Mouse (Mus musculus): ENCODE measurements around the gene Pla2g15. TPM values are rescaled to one million over a fixed set of nuclear protein-coding genes. Genes with fewer than 3 reads are reported as not detected.

The Pla2g15 gene
- polyA plus RNA-seq (2014; fragmentation: Illumina TruSeq; extraction: RNeasy Lipid Tissue Mini Kit (QIAGEN cat#74804); ENCODE audit: low replicate concordance), result 0.82 TPM

DNA sequence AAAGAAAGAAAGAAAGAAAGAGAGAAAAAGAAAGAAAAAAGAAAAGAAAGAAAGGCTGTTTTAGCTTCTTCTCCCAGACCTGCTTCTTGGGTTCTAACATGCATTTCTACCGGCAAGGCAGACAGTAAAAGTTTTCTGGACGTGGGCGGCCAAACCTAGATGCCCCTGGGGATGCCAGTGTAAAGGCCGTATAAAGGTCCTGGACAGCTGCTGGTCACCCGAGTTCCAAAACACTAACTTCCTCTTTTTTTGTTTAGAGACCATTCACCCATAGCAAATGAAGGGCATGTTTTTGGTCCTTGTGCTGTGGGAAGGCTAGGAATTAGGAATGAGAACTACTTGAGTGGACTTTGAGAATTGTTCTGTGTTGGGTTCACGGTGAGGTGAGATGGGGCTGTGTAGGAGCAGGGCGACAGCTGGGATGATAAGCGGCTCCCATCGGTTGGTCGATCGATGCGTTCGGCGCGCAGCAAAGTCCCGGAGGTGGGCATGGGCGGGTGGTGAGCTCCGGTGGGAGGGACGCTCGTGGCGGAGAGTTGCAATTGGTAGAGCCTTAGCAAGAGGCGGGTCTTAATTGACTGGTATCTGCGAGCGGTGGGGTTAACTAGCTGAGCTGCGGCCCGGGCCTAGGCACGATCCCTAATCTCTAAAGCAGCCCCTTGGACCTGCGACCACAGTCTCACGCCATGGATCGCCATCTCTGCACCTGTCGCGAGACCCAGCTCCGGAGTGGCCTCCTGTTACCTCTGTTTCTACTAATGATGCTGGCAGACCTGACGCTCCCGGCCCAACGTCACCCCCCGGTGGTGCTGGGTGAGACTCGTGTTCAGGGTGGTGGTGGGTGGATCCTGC, at the start of gene Pla2g15:
Pla2g15 (plus strand) TSS at position 599 of the 852 bp plus-strand sequence.

GRCm38 (mm10) chr8:106136156-106137130, 13.8 kb upstream of the Pla2g15 start, which contains the start of gene Esrp2:
Gene Esrp2 (minus strand): TSS chr8:106136974.

DNA sequence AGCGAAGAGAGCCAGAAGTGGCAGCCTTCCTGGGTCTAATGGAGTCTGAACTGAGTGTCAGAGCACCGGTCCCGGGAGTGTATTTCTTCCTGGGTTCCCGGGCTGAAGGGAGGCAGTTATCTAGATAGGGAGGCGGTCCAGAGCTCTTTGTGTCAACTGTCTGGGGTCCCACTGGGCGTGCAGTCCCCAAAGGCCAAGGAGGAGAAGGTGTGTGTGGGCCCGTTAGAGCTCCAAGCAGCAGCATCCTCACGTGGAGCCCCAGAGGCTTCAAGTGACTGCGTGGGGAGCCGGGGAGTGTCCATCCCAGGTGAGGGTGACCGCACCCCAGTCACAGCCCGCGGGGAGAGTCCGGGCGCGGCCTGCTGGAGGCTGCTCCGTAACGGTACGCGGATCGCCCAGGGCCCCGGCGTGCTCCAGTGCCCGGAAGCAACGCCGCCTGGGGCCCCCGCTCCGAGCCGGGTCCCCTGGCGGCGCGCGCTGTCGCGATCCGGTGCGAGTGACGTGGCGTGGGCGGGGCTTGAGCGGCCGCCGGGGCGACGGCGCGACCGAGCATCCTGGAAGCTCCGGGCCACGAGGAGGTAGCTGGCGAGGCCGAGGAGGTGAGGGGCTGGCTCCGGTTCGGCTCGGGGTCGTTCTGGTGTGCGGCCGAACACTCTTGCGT, 18.3 kb downstream of the Pla2g15 start, which contains the start of gene Slc7a6:
Slc7a6 (plus strand) TSS at position 502 of the 661 bp plus-strand sequence.

DNA sequence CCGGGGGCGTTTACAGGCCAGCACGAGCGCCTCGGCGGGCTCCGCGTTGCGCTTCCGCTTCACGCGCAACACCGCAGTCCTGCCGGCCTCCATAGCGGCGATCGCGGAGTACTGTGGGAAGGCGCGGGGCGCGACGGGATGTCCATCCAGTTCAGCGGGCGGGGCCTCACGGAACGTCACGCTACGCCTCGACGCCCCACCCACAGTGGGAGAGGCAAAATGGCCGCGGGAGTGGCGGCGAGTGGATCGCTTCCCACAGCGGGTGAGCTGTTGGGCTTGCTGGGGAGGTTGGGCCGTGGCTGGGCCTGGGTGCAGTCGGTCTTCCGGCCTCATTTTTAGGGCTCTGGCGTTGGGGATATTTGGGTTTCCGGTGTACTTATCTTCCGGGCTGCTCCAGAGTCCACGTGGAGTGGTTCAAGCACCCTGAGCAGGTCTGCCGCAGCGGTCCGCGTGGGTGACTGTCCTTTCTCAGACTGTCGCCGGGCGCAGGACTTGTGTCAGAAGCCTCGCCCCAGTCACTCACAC, 60.7 kb downstream of the Pla2g15 start, which contains the start of the genes Slc7a6os and Prmt7:
Slc7a6os (minus strand) TSS at position 115 of the 525 bp plus-strand sequence.
Prmt7 (plus strand) TSS at position 116 of the 525 bp plus-strand sequence.

Other genes with a start within 250 kb of the Pla2g15 start
- gene Pskh1, start 250.0 kb upstream of the Pla2g15 start, polyA plus RNA-seq (2014; fragmentation: Illumina TruSeq; extraction: RNeasy Lipid Tissue Mini Kit (QIAGEN cat#74804); ENCODE audit: low replicate concordance), result 0.52 TPM
- 24.9 TPM for gene Ctrl, start 216.5 kb upstream of the Pla2g15 start, polyA plus RNA-seq (2014; fragmentation: Illumina TruSeq; extraction: RNeasy Lipid Tissue Mini Kit (QIAGEN cat#74804); ENCODE audit: low replicate concordance)
- gene Psmb10, start 212.0 kb upstream of the Pla2g15 start, polyA plus RNA-seq (2014; fragmentation: Illumina TruSeq; extraction: RNeasy Lipid Tissue Mini Kit (QIAGEN cat#74804); ENCODE audit: low replicate concordance), result 1.7 TPM
- gene Lcat, start 207.0 kb upstream of the Pla2g15 start, polyA plus RNA-seq (2014; fragmentation: Illumina TruSeq; extraction: RNeasy Lipid Tissue Mini Kit (QIAGEN cat#74804); ENCODE audit: low replicate concordance), result not detected
- gene Slc12a4, start 184.3 kb upstream of the Pla2g15 start, polyA plus RNA-seq (2014; fragmentation: Illumina TruSeq; extraction: RNeasy Lipid Tissue Mini Kit (QIAGEN cat#74804); ENCODE audit: low replicate concordance), result 0.26 TPM
- gene Dpep3, start 171.0 kb upstream of the Pla2g15 start, polyA plus RNA-seq (2014; fragmentation: Illumina TruSeq; extraction: RNeasy Lipid Tissue Mini Kit (QIAGEN cat#74804); ENCODE audit: low replicate concordance), result not detected
- 1.3 TPM for gene Dus2, start 159.1 kb upstream of the Pla2g15 start, polyA plus RNA-seq (2014; fragmentation: Illumina TruSeq; extraction: RNeasy Lipid Tissue Mini Kit (QIAGEN cat#74804); ENCODE audit: low replicate concordance)
- not detected for gene Dpep2nb, start 144.4 kb upstream of the Pla2g15 start, polyA plus RNA-seq (2014; fragmentation: Illumina TruSeq; extraction: RNeasy Lipid Tissue Mini Kit (QIAGEN cat#74804); ENCODE audit: low replicate concordance)
- gene Ddx28, start 138.5 kb upstream of the Pla2g15 start, polyA plus RNA-seq (2014; fragmentation: Illumina TruSeq; extraction: RNeasy Lipid Tissue Mini Kit (QIAGEN cat#74804); ENCODE audit: low replicate concordance), result 1.4 TPM
- 75.6 TPM for gene Nfatc3, start 91.6 kb upstream of the Pla2g15 start, polyA plus RNA-seq (2014; fragmentation: Illumina TruSeq; extraction: RNeasy Lipid Tissue Mini Kit (QIAGEN cat#74804); ENCODE audit: low replicate concordance)
- gene Esrp2, start 13.4 kb upstream of the Pla2g15 start, polyA plus RNA-seq (2014; fragmentation: Illumina TruSeq; extraction: RNeasy Lipid Tissue Mini Kit (QIAGEN cat#74804); ENCODE audit: low replicate concordance), result 5.4 TPM
- gene Slc7a6, start 18.5 kb downstream of the Pla2g15 start, polyA plus RNA-seq (2014; fragmentation: Illumina TruSeq; extraction: RNeasy Lipid Tissue Mini Kit (QIAGEN cat#74804); ENCODE audit: low replicate concordance), result 3.3 TPM
- 41.1 TPM for gene Slc7a6os, start 60.5 kb downstream of the Pla2g15 start, polyA plus RNA-seq (2014; fragmentation: Illumina TruSeq; extraction: RNeasy Lipid Tissue Mini Kit (QIAGEN cat#74804); ENCODE audit: low replicate concordance)
- gene Prmt7, start 60.5 kb downstream of the Pla2g15 start, polyA plus RNA-seq (2014; fragmentation: Illumina TruSeq; extraction: RNeasy Lipid Tissue Mini Kit (QIAGEN cat#74804); ENCODE audit: low replicate concordance), result 2.0 TPM
- 10.0 TPM for gene Smpd3, start 187.6 kb downstream of the Pla2g15 start, polyA plus RNA-seq (2014; fragmentation: Illumina TruSeq; extraction: RNeasy Lipid Tissue Mini Kit (QIAGEN cat#74804); ENCODE audit: low replicate concordance)

Measured in small intestine, adult 10 weeks (tissue).